Mouse (Mus musculus) testis, adult 2 months (tissue): ENCODE data around the gene Cfap126.

ENCODE experiments used
- CTCF ChIP-seq: fragments of 200-500 bp; IDR thresholded peaks from 2 replicates; pipeline ENCODE4 v1.5.1; 2012; ENCODE audit warnings: low read depth, mild to moderate bottlenecking, inconsistent platforms, low read length, moderate library complexity; ENCODE audit not compliant: control insufficient read depth, insufficient read depth, insufficient replicate concordance
- POLR2A ChIP-seq: fragments of 200-500 bp; IDR thresholded peaks from 2 replicates; pipeline ENCODE4 v1.6.1; 2012; ENCODE audit warnings: low read depth, mild to moderate bottlenecking, inconsistent platforms, low read length, moderate library complexity; ENCODE audit not compliant: control insufficient read depth

- TF ChIP-seq CTCF: no peak
- no peak for TF ChIP-seq POLR2A
Measured at GRCm38 (mm10) chr1:171118996-171119395, 5.3 kb downstream of the Cfap126 start.
